Mouse (Mus musculus) bone marrow macrophage, adult 2 months (primary cell): Measurements from ENCODE around the gene Il17rd.

Source experiments
- CTCF ChIP-seq: IDR thresholded peaks from 2 replicates; pipeline ENCODE4 v1.5.1; 2012; ENCODE audit warnings: low read depth, mild to moderate bottlenecking, low read length, moderate library complexity
- POLR2A ChIP-seq: IDR thresholded peaks from 2 replicates; pipeline ENCODE4 v1.6.1; 2012; ENCODE audit warnings: mild to moderate bottlenecking, low read depth, low read length, borderline replicate concordance

GRCm38 (mm10) chr14:27122646-27123045 lies 83.9 kb downstream of the Il17rd start:
- TF ChIP-seq POLR2A, result no peak
- no peak for TF ChIP-seq CTCF
